Mouse (Mus musculus) T-helper 17 cell (primary cell): ENCODE measurements around the gene Atrip.

Source experiments
- in situ Hi-C, 2 experiments: fragments of 300-600 bp; cut with MboI, MseI; formaldehyde crosslinking; loops; 1 replicate in 1 of 2; 2 replicates in 1 of 2; pipeline ENCODE4 v1.15.1; 2025; ENCODE audit warnings: high pct_unique_total_duplicates in 2 of 2

Atrip gene

DNA sequence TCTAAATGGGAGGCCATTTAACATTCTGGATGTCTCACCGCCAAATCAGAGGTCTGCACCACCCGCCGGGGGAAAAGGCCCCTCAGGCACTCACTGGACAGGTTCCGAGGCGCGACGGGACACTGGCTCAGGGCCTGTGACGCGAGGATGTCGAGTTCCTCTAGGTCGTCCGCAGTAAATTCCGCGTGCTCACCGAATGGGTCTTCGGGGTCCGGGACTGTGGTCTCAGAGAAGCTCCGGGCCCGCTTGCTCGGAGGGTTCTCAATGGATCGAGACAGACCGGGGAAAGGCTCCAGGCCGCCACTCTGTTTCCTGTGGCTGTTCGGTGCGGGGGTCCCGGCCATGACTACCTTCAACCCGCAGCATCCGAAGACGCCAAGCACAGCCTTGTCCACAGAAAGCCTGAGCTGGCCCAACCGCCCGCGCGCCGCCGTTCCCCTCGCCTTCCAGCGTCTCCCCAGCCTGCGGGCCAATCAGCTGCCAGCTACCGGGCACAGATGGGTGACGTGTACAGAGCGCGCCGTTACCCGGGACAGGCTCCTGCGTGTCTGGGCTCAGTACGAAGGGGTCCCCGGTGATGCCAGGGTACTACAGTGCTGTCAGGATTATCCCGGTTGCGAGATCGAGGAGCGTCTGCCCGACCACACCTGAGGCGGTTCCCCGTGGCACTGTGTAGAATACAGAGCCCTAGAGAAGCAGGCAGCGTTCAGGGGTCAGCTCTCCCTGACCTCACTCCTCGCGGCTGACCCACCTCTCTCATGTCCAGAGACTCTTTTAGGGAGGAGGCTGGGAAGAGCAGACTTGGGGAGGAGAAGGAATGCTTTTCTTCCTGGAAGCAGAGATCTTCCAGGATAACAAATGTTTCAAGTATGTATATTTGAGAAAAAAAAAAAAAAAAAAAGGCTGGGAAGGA is at the start of gene Atrip:
Gene Atrip (minus strand): TSS at position 464 of the 913 bp plus-strand sequence.
- in situ Hi-C loops = loop anchor here in 1 of 2 experiments (25.0 kb wide), 1 partner anchor 1838 kb away; the partner anchor contains the start of gene Fam240a

DNA sequence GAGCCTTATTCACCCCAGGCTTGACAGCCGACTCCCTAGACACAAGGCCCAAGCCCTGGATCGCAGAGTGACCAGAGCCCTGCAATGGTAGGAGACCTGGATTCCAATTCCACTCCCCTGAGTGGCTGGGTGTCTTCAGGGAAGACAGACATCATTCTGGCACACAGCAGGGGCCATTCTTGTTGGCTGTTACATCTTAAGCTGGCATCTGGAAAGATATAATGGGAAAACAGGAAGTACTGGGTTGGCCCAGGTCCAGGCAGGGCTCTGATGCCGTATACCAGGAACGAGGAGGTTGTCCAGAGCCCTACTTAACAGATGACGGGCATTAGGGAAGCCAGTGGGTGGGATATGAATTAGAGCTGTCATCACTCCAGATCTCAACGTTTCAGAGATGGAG is 49.3 kb upstream of the Atrip start:
- in situ Hi-C loops = no loop called here

DNA sequence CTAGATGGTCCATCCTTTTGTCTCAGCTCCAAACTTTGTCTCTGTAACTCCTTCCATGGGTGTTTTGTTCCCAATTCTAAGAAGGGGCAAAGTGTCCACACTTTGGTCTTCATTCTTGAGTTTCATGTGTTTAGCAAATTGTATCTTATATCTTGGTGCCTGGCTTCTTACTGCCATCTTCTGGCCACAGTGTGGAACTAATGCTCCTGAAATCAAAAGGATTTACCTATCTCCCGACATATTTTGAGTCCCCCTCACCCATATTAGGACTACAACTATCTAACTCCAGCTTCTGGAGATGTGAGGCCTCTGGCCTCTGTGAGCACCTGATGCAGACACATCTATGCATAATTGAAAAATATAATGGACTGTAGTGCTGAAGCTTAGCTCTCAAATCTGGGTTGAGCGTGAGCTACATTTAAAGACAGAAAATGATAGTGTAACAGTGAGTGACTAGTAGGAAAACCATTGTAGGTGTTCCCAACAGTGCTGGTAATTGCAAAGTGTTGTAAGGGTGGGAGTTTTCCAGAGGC is 48.7 kb upstream of the Atrip start:
- in situ Hi-C loops = no loop called here

DNA sequence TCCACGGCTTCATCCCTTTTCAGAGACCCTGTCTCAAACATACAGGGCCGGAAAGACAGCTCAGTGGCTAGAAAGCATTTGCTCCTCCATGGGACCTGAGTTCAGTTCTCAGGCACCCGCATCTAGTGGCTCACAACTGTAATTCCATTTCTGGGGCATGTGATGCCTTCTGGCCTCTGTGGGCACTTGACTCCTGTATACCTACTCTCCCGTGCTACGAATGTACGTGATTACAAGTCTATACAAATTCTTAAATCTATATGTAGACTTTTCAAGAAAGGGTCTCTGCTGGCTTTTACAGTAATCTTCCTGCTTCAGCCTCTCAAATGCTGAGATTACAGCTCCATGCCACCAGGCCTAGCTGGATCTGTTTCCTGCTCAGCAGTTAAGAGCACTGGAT is 47.0 kb upstream of the Atrip start:
- in situ Hi-C loops = no loop called here

DNA sequence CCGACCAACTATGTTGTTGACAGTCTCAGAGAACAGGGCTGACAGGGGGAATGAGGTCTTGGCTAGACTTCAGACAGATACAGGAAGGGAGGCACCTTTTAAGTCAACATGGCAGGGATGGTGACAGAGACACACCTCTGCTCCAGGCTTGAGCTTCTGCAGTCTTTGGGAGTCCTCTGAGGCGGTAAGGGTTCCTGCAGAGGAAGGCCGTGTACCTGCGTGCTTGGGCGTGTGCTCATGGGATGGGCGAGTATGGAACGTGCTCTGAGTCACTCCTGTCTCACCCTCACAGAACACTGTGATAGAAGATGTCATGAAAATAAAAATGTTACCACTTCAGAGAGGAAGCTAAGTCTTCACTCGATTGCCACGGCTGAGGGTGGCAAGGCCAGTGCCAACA is 45.6 kb upstream of the Atrip start:
- in situ Hi-C loops = loop anchor here (5.0 kb wide), 2 partner anchors 112 to 117 kb away; no protein-coding TSS in a partner anchor

DNA sequence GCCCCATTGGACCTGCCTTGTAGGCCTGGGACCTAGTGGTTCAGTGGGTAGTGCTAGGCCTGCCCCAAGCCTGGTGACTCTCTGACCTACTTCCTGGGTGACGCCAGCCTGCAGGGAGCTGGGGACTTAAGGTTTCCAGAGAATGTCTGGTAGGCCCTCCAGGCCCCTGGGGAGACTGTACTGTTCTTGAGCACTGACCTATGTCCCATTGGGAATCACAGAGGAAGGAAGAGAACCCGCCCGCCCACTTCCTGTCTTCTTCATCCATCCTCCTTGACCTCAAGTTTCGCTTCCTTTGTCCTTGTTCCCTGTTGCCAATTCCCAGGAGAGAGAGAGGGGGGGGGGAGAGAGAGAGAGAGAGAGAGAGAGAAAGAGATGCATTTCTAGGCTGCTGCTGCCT is 44.2 kb upstream of the Atrip start:
- in situ Hi-C loops = loop anchor here (5.0 kb wide), 2 partner anchors 111 to 116 kb away; no protein-coding TSS in a partner anchor

DNA sequence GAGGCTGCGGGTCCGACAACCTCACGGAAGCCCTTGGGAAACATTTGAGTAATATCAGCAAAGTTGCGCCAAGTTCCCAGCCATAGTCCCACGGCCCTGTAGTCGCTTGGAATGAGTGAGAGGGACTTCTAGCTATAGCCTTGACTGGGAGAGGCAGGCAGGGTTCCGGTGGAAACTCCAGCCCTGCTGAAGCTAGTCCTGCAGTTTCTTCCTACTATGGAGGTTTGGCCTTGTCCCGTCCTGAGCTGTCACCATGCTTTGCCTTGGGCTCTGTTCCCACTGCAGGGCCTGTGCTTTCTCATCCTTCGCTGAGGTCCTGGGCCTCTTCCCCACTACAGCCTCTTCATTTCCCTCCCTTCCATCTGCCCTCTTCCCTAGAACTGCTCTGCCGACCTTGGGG is 42.3 kb upstream of the Atrip start:
- in situ Hi-C loops = loop anchor here (5.0 kb wide), 2 partner anchors 109 to 114 kb away; no protein-coding TSS in a partner anchor

DNA sequence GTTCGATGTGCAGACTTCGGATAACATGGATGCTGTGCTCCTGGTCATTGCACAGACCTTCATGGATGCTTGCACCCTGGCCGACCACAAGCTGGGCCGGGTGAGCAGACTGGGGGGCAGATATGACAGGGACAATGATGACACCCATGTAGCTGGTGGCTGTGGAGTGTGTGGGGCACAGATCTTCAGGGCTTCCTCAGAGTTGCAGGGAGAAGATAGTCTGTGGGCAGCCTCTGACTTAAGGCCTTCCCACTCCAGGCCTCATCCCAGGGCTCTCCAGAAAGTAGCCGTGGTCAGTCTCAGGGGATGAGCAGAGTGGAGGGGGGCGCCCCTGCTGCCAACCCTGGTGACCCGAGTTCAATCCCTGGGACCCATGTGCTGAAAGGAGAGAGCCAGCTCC is 40.9 kb upstream of the Atrip start:
- in situ Hi-C loops = loop anchor here (5.0 kb wide), 2 partner anchors 108 to 113 kb away; no protein-coding TSS in a partner anchor

DNA sequence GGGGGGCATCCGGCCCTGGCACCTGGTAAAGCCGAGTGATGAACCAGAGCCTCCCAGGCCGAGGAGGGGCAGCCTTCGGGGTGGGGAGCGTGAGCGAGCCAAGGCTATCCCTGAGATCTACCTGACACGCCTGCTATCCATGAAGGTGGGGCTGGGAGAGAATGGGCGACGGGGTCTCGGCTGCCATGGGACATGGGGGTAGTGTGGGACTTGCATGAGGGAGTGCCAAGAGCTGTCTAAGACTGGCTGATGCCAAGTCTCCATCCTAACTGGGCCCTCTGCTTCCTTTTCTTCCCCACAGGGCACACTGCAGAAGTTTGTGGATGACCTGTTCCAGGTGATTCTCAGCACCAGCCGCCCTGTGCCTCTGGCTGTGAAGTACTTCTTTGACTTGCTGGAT is 40.4 kb upstream of the Atrip start:
- in situ Hi-C loops = no loop called here

DNA sequence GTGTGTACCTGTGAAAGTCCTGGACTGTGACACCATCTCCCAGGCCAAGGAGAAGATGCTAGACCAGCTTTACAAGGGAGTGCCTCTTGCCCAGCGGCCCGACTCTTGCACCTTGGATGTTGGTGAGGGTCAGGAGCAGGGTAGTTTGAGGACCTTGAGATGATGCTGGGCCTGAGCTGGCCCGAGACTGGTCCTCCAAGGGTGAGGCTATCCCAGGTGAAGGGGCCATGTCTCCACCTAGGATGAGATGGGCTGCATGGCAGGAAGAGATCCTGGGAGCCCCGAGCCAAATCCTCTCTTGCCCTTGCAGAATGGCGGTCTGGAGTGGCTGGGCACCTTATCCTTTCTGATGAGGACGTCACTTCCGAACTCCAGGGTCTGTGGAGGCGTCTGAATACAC is 39.4 kb upstream of the Atrip start:
- in situ Hi-C loops = no loop called here

DNA sequence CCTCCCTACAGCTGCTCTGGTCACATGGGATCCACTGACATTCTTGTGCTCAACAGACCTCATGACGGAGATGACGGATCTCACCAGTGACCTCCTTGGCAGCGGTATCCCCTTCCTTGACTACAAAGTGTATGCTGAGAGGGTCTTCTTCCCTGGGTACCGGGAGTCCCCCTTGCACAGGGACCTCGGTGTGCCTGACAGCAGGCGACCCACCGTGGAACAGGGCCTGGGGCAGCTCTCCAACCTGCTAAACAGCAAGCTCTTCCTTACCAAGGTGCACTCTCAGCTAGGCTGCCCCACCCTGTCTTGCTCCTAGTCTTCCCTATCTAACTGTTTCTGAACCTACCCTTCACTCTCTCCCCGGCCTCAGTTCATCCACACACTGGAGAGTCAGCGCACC is 37.7 kb upstream of the Atrip start:
- in situ Hi-C loops = no loop called here

DNA sequence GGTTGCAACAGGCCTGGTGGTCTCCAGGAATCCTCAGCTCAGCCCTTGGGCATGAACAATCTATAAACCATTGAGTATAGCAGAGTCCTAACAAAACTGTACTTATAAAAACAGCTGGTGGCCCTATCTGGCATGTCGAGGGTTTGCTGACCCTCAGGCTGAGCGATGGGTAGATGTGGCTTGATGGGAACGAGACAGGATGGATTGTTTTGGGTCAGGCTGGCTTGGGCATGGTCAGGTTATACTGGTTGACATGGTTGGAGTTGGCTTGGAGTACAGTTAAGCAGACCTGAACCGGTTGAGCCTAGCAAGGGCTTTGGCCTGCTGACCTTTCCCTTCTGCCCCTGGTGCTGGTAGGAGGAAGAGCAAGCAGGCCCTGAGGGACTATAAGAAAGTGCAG is 37.2 kb upstream of the Atrip start:
- in situ Hi-C loops = no loop called here

DNA sequence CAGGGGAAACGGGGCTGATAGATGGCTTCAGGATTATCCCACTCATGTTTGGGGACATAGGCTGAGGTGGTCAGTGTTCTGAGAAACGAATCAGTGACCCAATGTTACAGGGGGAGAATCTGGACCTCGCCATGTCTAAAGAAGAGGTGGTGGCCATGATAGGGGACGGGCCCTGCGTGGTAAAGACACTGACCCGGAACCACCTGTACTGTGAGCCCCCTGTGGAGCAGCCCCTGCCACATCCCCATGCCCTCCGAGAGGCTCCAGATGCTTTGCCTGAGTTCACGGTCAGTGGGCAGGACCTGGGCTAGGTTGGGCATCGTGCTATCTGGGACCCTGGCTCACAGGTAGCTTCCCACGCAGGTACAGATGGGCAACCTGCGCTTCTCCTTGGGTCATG is 36.3 kb upstream of the Atrip start:
- in situ Hi-C loops = no loop called here

DNA sequence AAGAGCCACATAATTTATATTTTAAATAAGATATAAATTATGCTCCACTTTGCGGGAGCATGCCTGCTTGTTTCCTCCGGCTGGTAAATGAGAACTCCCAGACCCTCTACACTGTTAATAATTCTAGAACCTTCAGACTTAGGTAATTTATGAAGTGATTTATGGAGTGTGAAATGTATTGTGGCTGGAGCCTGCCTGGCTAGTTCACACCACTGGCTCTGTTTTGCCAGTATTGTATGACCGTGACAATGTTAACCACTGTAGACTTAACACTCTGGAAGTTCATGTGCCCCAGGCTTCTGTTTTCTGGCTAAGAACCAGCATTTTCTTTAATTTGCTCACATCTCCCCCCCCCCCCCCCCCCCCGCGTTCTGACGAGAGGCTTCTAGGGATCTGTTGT is 33.4 kb upstream of the Atrip start:
- in situ Hi-C loops = no loop called here

DNA sequence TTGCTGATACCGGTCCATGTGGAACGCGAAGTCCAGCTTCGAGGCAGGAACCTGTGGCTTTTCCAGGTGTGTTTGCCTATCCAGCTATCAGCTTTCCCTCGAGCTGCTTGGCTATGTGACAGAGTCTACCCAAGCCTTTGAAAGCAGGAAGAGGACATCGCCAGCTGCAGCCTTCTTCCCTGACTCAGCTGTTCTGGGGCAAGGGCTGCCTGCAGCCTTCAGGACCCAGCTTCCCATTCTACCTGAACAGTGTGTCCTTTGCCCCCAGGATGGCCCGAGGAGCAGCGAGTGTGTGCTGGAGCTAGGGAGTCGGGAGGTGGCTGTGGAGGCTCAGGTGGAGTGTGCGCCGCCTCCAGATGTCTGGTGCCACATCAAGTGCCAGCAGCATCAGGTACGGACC is 31.7 kb upstream of the Atrip start:
- in situ Hi-C loops = no loop called here

DNA sequence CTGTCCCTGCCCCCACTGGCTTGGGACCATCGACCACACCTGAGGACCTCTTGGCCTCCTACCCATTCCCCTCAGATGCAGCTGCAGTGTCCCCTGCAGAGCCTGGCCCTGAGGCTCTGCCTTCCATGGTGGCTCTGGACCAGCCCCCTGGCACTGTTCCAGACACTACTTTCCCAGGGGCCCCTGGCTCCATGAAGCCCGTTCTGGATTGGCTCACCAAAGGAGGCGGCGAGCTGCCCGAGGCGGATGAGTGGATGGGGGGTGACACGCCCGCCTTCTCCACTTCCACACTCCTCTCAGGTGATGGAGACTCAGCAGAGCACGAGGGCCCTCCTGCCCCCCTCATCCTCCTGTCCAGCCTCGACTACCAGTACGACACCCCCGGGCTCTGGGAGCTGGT is 31.1 kb upstream of the Atrip start:
- in situ Hi-C loops = no loop called here

DNA sequence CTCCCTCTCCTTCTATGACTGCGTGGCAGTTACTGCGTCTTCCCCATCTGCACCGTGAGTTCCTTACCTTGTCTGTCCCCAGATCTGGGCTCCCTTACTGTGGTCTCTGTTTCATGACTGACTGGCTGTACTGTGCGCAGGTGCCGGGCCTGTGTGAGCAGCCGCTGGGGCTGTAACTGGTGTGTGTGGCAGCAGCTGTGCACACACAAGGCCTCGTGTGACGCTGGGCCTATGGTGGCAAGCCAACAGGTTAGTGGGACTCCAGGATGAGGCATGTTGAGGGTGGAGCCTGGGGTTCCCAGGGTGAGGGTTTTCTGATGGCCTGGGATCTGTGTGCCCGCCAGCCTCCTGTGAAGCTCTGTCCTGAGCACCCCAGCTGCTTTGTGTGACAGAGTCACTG is 30.2 kb upstream of the Atrip start:
- in situ Hi-C loops = no loop called here

DNA sequence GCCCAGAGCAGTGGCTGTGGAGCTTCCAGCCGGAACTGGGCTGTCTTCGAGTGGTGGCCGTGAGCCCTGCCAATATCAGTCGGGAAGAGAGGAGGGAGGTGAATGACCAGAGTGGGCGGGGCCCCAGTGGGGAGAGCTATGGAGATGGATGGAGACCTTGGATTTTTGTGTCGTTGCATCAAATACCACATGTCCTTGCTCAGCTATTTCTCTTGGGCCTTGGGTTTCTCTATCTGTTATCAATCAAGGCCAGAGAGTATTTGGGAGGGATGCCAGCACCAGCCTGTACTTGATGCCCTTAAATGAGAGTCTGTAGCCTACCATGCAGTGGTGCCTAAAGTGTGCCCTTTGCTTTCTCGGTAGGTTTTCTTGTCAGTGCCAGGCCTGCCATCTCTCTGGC is 29.3 kb upstream of the Atrip start:
- in situ Hi-C loops = no loop called here

DNA sequence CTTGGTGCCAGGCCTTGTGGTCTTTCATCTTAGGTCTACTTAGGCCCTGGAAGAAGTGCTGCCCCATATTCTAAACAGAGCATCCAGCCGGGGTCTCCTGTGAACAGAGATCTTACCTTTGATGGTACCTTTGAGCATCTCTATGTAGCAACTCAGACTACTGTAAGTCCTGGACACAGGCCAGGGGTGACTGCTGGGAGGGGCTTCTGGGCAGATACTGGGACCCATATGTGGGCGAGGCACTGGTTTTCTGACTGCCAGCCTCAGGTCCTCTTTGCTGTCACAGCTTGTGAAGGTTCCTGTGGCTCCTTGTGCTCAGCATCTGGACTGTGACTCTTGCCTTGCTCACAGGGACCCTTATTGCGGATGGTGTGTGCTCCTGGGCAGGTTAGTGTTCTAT is 28.6 kb upstream of the Atrip start:
- in situ Hi-C loops = no loop called here

DNA sequence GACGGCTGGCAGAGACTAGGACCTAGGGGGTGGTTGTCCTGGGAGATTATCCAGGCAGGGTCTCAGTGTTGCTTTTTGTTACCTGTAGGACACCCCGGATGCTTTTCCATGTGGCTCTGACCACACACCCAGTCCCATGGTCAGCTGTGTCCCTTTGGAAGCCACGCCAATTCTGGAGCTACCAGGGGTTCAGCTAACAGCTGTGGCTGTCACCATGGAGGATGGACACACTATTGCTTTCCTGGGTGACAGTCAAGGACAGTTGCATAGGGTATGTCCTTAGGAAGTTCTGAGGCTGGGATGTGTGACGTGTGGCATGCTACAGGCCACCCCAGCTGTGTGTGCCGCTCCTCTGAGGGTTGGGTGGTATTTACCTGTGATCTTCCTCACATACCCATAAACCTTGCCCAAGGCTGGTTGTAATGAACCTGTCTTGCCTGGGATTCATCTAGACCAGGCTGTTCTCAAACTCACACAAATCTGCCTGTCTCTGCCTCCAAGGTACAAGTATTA is 28.1 kb upstream of the Atrip start:
- in situ Hi-C loops = no loop called here

DNA sequence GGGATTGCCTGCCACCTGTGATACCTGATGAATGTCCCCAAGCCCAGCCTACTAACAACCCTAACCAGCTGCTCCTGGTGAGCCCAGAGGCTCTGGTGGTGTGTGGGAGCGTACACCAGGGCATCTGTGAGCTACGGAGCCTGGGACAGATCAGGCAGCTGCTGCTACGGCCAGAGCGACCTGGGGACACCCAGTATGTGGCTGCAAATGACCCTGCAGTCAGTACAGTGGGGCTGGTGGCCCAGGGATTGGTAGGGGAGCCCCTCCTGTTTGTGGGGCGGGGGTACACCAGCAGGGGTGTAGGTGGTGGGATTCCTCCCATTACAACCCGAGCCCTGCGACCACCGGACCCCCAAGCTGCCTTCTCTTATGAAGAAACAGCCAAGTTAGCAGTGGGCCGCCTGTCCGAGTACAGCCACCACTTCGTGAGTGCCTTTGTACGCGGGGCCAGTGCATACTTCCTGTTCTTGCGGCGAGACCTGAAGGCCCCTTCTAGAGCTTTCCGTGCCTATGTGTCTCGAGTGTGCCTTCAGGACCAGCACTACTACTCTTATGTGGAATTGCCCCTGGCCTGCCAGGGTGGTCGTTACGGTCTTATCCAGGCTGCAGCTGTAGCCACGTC is 26.5 kb upstream of the Atrip start:
- in situ Hi-C loops = no loop called here

DNA sequence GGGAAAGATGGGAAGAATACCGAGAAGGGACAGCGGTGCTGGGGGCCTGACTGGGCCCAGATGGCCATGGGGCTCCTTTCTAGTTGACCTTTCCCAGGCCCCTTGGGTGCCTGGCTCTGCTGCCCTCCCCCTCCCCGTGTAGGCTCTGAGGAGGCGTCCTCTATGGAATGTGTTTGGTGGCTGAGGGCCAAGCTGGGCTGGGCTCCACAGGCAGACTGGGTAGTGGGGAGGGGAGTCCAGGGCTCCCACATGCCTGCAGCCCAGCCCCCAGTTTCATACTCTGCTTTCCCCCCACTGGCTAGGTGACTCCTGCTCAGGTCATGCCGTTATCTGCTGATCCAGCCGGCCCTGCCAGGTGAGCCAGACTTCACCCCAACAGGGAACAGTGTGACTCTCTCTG is 25.0 kb upstream of the Atrip start:
- in situ Hi-C loops = loop anchor here in 1 of 2 experiments (25.0 kb wide), 1 partner anchor 1562 kb away; the partner anchor contains the start of genes Cyb561d2, Nprl2, Tmem115 and Zmynd10
